Mouse (Mus musculus) MEL (cell line): ENCODE results near the gene Zfp174. TPM values are rescaled to one million over a fixed set of nuclear protein-coding genes. Genes with fewer than 3 reads are reported as not detected.
A peak's percentile ranks its signal among the peaks of the same experiment; 100 is the strongest.
"Not testable (repeated sequence)": the region's sequence is repeated elsewhere in the genome, so short reads cannot be mapped to it uniquely, and the experiment has no call there.

ENCODE experiments used
- DNase-seq: peaks from one replicate; pipeline ENCODE4 v3.0.0; 2011; ENCODE audit warnings: low read depth, low spot score
- H3K27ac ChIP-seq: 2 replicates; pipeline ENCODE4 v1.5.1; 2012; ENCODE audit warnings: low read depth, mild to moderate bottlenecking, control low read depth, low read length, moderate library complexity; ENCODE audit not compliant: control insufficient read depth
- H3K27me3 ChIP-seq, 2 experiments: fragments of 150-350 bp in 1 of 2; sonication (generic) in 1 of 2; 2 replicates each; pipeline ENCODE4 v1.6.1; 2012; ENCODE audit warnings: low read length in 2 of 2, mild to moderate bottlenecking in 2 of 2, improper control_type of control experiment in 1 of 2, moderate library complexity in 1 of 2; ENCODE audit not compliant: insufficient read depth in 2 of 2, control insufficient read depth in 1 of 2
- H3K36me3 ChIP-seq, 2 experiments: 2 replicates each; pipeline ENCODE4 v1.6.1; 2012 to 2014; ENCODE audit warnings: low read length in 2 of 2, improper control_type of control experiment in 1 of 2, inconsistent platforms in 1 of 2, mild to moderate bottlenecking in 1 of 2; ENCODE audit not compliant: insufficient read depth in 2 of 2, control insufficient read depth in 1 of 2
- H3K4me1 ChIP-seq, 2 experiments: fragments of 150-350 bp in 1 of 2; sonication (generic) in 1 of 2; 2 replicates each; pipeline ENCODE4 v1.6.1; 2012; ENCODE audit warnings: low read length in 2 of 2, improper control_type of control experiment in 1 of 2, mild to moderate bottlenecking in 1 of 2; ENCODE audit not compliant: insufficient read depth in 2 of 2, control insufficient read depth in 1 of 2
- H3K4me3 ChIP-seq, 2 experiments: fragments of 150-350 bp in 1 of 2; sonication (generic) in 1 of 2; 2 replicates each; pipeline ENCODE4 v1.5.1; 2012; ENCODE audit warnings: low read depth in 2 of 2, low read length in 2 of 2, mild to moderate bottlenecking in 2 of 2, moderate library complexity in 2 of 2, control low read depth in 1 of 2, improper control_type of control experiment in 1 of 2; ENCODE audit not compliant: control insufficient read depth in 1 of 2, insufficient read depth in 1 of 2
- H3K79me2 ChIP-seq: 2 replicates; pipeline ENCODE4 v1.6.1; 2012; ENCODE audit warnings: mild to moderate bottlenecking, low read length, moderate library complexity; ENCODE audit not compliant: control insufficient read depth, poor library complexity, insufficient read depth
- H3K9ac ChIP-seq: 2 replicates; pipeline ENCODE4 v1.6.1; 2012; ENCODE audit warnings: low read depth, mild to moderate bottlenecking, control low read depth, low read length, moderate library complexity; ENCODE audit not compliant: control insufficient read depth, poor library complexity, severe bottlenecking
- H3K9me3 ChIP-seq: fragments of 150-350 bp; sonication (generic); replicated peaks from 2 replicates; pipeline ENCODE4 v1.6.1; 2012; ENCODE audit warnings: mild to moderate bottlenecking, low read length, improper control_type of control experiment, moderate library complexity; ENCODE audit not compliant: insufficient read depth
- CHD1 ChIP-seq: IDR thresholded peaks from 2 replicates; pipeline ENCODE4 v1.6.1; 2012; ENCODE audit warnings: low read depth, mild to moderate bottlenecking, inconsistent platforms, low read length, improper control_type of control experiment
- CTCF ChIP-seq, 3 experiments: IDR thresholded peaks in 2 of 3; conservative IDR thresholded peaks in 1 of 3; 2 replicates each; pipeline ENCODE4 v1.5.1; 2011 to 2012; ENCODE audit warnings: low read length in 3 of 3, low read depth in 2 of 3, mild to moderate bottlenecking in 2 of 3, improper control_type of control experiment in 1 of 3, inconsistent platforms in 1 of 3, mixed read lengths in 1 of 3, moderate library complexity in 1 of 3; ENCODE audit not compliant: control insufficient read depth in 1 of 3, insufficient read depth in 1 of 3, poor library complexity in 1 of 3, severe bottlenecking in 1 of 3
- ELF1 ChIP-seq: IDR thresholded peaks from 2 replicates; pipeline ENCODE4 v1.6.1; 2014; ENCODE audit warnings: low read depth, mild to moderate bottlenecking, inconsistent platforms, low read length, improper control_type of control experiment, moderate library complexity
- GATA1 ChIP-seq: IDR thresholded peaks from 2 replicates; pipeline ENCODE4 v1.6.1; 2011; ENCODE audit warnings: low read depth, low read length, improper control_type of control experiment
- HCFC1 ChIP-seq: IDR thresholded peaks from 2 replicates; pipeline ENCODE4 v1.6.1; 2012; ENCODE audit warnings: low read depth, mild to moderate bottlenecking, inconsistent platforms, low read length, improper control_type of control experiment, moderate library complexity
- KAT2A ChIP-seq: conservative IDR thresholded peaks from 2 replicates; pipeline ENCODE4 v1.6.1; 2012; ENCODE audit warnings: low read depth, low read length, improper control_type of control experiment, inconsistent platforms
- MEF2A ChIP-seq: IDR thresholded peaks from 2 replicates; pipeline ENCODE4 v1.6.1; 2014; ENCODE audit warnings: low read depth, mild to moderate bottlenecking, inconsistent platforms, low read length, improper control_type of control experiment; ENCODE audit not compliant: poor library complexity, insufficient replicate concordance, severe bottlenecking; ENCODE audit errors: extremely low read depth
- MYB ChIP-seq: IDR thresholded peaks from 2 replicates; pipeline ENCODE4 v1.6.1; 2011; ENCODE audit warnings: mild to moderate bottlenecking, low read depth, low read length, improper control_type of control experiment
- MYC ChIP-seq: IDR thresholded peaks from 2 replicates; pipeline ENCODE4 v1.6.1; 2011; ENCODE audit warnings: low read depth, mild to moderate bottlenecking, low read length, improper control_type of control experiment, moderate library complexity
- RAD21 ChIP-seq: IDR thresholded peaks from 2 replicates; pipeline ENCODE4 v1.6.1; 2011; ENCODE audit warnings: mild to moderate bottlenecking, low read depth, low read length, improper control_type of control experiment
- SIN3A ChIP-seq: IDR thresholded peaks from 2 replicates; pipeline ENCODE4 v1.6.1; 2012; ENCODE audit warnings: low read length, improper control_type of control experiment, inconsistent platforms
- SMC3 ChIP-seq: IDR thresholded peaks from 2 replicates; pipeline ENCODE4 v1.6.1; 2011; ENCODE audit warnings: low read depth, low read length, improper control_type of control experiment
- TAL1 ChIP-seq: IDR thresholded peaks from 2 replicates; pipeline ENCODE4 v1.6.1; 2012; ENCODE audit warnings: mild to moderate bottlenecking, inconsistent platforms, low read length, moderate library complexity, mixed read lengths
- TBP ChIP-seq: IDR thresholded peaks from 2 replicates; pipeline ENCODE4 v1.8.0; 2011; ENCODE audit warnings: low read depth, low read length, improper control_type of control experiment
- TCF12 ChIP-seq: IDR thresholded peaks from 2 replicates; pipeline ENCODE4 v1.6.1; 2014; ENCODE audit warnings: low read depth, mild to moderate bottlenecking, inconsistent platforms, low read length, improper control_type of control experiment, moderate library complexity
- ZKSCAN1 ChIP-seq: IDR thresholded peaks from 2 replicates; pipeline ENCODE4 v1.6.1; 2012; ENCODE audit warnings: low read depth, mild to moderate bottlenecking, inconsistent platforms, low read length, improper control_type of control experiment, moderate library complexity
- polyA plus RNA-seq, 2 experiments: library from polyadenylated mRNA; stranded (reverse) in 1 of 2; unstranded in 1 of 2; fragments of >175 nt in 1 of 2; fragments of >200 nt in 1 of 2; gene quantifications; 2 replicates each; pipeline versions ENCODE4 v1.2.1 to v1.2.4; 2012; ENCODE audit warnings: low replicate concordance in 2 of 2, low read depth in 1 of 2; ENCODE audit not compliant: insufficient read length in 2 of 2, insufficient read depth in 1 of 2, missing spikeins in 1 of 2
- total RNA-seq: library from RNA; depleted of rRNA; stranded (reverse); fragments of 300-350 nt; gene quantifications from 2 replicates; pipeline ENCODE4 v1.2.3, GENCODE M21; 2012

Gene Zfp174
- total and polyA plus RNA-seq, 3 experiments = 0.39 to 24.5 (median 0.58) TPM

DNA sequence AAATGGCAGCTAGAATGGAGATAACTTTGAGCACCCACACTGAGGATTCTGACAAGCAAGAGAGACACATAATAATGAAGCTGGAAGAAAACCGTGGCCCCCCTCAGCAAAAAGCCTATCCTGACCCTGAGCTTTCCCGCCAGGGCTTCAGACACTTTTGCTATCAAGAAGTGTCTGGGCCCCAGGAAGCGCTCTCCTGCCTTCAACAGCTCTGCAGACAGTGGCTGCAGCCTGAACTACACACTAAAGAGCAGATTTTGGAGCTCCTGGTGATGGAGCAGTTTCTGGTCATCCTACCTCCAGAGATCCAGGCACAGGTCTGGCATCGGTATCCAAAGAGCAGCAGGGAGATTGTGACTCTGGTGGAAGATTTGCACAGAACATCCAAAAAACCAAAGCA lies 803 bp downstream of the Zfp174 start:
- no peaks in the 10 kb centered on the region; a peak in 1 of 4 replicates for H3K4me1 ChIP-seq
- no peaks in the 10 kb centered on the region for H3K79me2 ChIP-seq
- H3K27ac ChIP-seq = no peak overlapping the region
- peak overlapping the region; percentile 67 for H3K9ac ChIP-seq
- no peaks in the 10 kb centered on the region for H3K9me3 ChIP-seq
- no peaks in the 10 kb centered on the region for H3K27me3 ChIP-seq
- TF ChIP-seq HCFC1 (no peak), ELF1 (no peak), SIN3A (no peak), TAL1 (no peak), TCF12 (no peak)
- DNase-seq = peak; percentile 49
- no peaks in the 10 kb centered on the region; a peak in 1 of 4 replicates for H3K36me3 ChIP-seq
- peak overlapping the region; percentile 82 to 89 for H3K4me3 ChIP-seq

GRCm38 (mm10) chr16:3848416-3848815 lies 1.3 kb downstream of the Zfp174 start:
- DNase-seq = peak; percentile 33
- Histone ChIP-seq H3K4me1 (no peaks in the 10 kb centered on the region; a peak in 1 of 4 replicates), H3K36me3 (no peaks in the 10 kb centered on the region; a peak in 1 of 4 replicates), H3K27me3 (no peaks in the 10 kb centered on the region), H3K9me3 (no peaks in the 10 kb centered on the region), H3K27ac (no peak overlapping the region), H3K79me2 (no peaks in the 10 kb centered on the region), H3K4me3 (no peak overlapping the region), H3K9ac (no peak overlapping the region)
- TF ChIP-seq CTCF (IDR thresholded peaks at IDR 0.05 in 2 of 3, conservative IDR thresholded peaks at IDR 0.05 in 1 of 3; ENCODE audit: control insufficient read depth in 1 of 3, insufficient read depth in 1 of 3, low read depth in 2 of 3, low read length in 3 of 3, poor library complexity in 1 of 3, severe bottlenecking in 1 of 3) (peak in 2 of 3 experiments; percentile 6 to 36; a peak in 3 of 6 replicates), GATA1 (no peak), MYC (no peak), SMC3 (peak; percentile 31), HCFC1 (no peak), MYB (no peak), ZKSCAN1 (no peak), MEF2A (no peak), RAD21 (peak; percentile 6), KAT2A (no peak), CHD1 (no peak), TBP (peak; percentile 32; the same call in 1 of the 2 replicates)

DNA sequence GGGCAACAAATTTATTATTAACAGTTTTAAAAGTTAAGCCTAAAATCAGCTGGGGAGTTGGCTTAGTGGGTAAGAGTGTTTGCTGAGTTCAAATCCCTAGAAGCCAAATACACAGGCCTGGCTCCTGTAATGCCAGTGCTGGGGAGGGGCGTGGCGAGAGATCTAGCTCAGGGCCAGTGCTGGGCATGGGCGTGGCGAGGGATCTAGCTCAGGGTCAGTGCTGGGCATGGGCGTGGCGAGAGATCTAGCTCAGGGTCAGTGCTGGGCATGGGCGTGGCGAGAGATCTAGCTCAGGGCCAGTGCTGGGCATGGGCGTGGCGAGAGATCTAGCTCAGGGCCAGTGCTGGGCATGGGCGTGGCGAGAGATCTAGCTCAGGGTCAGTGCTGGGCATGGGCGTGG lies 4.2 kb downstream of the Zfp174 start:
- not testable (repeated sequence) for DNase-seq, H3K4me1 ChIP-seq, H3K27me3 ChIP-seq

More for the DNA sequence above, 4.2 kb downstream of the Zfp174 start:
- H3K27ac ChIP-seq, H3K36me3 ChIP-seq, H3K9ac ChIP-seq, H3K9me3 ChIP-seq, H3K4me3 ChIP-seq, H3K79me2 ChIP-seq: not testable (repeated sequence)
